Mouse (Mus musculus) cerebellum, postnatal 14 days (tissue): ENCODE data around the gene Fam169b.

Experiments
- DNase-seq, 2 experiments: peaks; one replicate each; pipeline ENCODE4 v3.0.0; 2021; ENCODE audit warnings: mixed read lengths in 2 of 2

The Fam169b gene

DNA sequence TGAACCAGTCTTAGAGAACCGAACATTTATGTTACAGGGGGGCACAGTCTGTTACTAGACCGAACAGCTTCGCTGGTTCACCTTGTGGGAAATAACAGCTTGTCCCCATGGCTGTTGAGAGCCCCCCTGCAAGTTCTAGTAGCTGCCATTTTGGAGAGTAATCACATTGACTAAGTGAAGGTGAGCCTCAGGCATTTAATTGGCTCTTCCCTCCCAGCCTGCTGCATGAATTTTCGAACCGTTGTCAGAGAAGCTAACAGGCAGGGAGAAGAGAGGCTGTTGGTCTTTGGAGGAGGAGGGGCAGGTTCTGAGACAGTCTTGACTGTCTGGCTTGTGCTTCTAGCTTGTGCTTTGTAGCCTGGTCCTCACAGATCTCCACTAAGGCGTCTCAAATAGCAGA, 45.3 kb downstream of the Fam169b start:
- peak in 1 of 2 experiments; percentile 24 for DNase-seq

- DNase-seq, result no peak
Observed at GRCm38 (mm10) chr7:68320078-68320810, 46.6 kb downstream of the Fam169b start.

GRCm38 (mm10) chr7:68323051-68323450, 49.4 kb downstream of the Fam169b start:
- no peak for DNase-seq

- no peak for DNase-seq
Observed at GRCm38 (mm10) chr7:68326190-68326722, 52.6 kb downstream of the Fam169b start.

DNA sequence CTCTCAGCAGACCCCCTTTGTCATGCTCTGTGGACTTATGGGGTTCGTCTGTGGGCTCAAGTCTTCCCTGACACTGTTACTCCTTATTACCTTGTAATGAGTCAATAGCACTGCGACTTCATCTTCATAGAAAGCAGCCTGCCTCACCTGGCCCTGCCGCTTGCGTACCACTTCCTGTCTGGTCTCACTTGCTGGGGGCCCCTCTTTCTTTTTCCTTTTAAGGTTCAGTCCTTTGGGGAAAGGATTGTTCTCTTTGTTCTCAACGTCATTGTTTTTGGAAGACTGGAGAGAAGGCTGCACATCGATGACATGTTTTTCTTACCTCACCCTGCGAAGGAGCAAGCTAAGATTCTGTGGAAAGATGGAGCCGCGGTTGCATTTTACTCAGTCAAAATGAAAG, 55.4 kb downstream of the Fam169b start:
- no peak for DNase-seq

DNA sequence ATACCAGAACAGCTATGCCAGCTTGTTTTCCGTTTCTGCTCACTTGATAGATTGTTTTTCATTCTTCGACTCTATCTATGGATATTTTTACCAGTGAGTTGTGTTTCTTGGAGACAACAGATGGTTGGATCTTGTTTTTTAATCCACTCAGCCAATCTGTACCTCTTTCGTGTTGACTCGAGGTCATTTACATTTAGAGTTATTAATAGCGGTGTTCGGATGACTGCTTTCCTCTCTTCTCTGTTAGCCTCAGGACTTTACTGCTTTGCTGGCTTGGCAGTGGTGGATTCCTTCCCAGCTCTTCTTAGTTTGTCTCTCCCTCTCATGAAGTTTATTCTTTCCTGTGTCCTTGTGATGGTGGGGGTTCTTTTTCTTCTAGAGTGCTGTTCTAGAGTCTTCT, 59.2 kb downstream of the Fam169b start:
- DNase-seq, result no peak

DNA sequence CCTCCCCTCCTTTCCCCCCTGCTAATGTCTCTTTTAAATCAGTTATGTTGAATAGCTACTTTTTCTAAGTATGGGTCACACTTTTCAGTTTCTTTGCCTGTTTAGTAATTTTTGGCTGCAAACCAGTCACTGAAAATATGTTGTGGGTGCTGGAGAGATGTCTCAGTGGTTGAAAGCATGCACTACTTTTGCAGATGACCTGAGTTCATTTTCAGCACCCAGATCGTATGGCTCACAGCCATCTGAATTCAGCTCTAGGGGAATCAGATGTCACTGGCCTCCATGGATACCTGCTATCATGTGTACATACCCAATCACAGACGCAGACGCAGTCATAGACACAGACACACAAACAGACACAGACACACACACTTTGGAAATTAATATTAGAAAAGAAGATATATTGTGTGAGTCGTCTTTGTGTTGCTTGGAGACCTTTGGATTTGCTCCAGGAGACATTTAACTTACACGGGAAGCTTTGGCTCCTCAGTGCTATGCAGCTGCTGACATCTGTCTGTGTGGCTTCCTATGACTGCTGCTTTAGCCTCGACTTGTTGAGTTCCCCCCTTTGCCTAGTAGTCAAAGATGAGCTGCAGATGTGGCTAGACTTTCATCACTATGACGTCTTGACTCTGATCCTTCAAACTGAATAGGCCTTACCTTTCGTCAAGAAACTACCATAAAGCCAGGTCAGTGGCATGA, 63.6 kb downstream of the Fam169b start:
- DNase-seq, result no peak

DNA sequence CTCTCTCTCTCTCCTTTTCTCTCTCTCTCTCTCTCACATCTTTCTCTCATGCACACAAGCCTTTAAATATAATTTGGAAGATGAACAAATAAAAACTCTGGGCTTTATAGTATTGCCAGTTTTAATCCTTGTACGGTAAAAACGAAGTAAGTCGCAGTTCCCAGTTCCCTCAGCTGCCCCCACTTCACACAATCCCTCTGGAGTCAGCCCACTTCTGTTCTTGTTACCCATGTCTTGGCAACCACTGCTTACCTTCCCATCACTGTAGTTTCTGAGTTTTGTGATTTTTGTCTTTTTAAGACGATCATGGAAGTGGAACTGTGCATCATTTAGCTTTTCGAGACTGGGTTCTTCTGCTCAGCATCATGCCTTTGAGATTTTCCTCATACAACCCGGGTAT, 65.0 kb downstream of the Fam169b start:
- DNase-seq, result no peak

DNA sequence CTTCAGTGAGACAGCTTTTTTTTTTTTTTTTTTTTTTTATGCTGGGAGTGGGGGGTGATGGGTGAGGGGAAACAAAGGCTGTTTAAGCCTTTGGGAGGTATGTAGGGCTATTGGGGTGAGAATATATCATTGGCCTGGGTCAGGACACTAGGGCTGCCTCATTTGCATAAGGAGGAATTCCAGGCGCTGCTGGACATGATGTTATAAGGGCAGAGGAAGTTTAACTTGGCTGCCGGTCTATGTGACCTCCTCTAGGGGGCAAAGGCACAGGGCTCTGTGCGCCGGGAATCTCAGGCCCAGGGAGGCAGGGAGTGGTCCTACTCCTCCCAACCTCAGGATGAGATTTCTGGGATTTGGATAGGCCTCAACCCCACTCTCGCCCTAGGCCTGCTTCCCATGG, 70.9 kb downstream of the Fam169b start:
- no peak for DNase-seq

GRCm38 (mm10) chr7:68345963-68346362, 72.3 kb downstream of the Fam169b start:
- DNase-seq, result no peak

DNA sequence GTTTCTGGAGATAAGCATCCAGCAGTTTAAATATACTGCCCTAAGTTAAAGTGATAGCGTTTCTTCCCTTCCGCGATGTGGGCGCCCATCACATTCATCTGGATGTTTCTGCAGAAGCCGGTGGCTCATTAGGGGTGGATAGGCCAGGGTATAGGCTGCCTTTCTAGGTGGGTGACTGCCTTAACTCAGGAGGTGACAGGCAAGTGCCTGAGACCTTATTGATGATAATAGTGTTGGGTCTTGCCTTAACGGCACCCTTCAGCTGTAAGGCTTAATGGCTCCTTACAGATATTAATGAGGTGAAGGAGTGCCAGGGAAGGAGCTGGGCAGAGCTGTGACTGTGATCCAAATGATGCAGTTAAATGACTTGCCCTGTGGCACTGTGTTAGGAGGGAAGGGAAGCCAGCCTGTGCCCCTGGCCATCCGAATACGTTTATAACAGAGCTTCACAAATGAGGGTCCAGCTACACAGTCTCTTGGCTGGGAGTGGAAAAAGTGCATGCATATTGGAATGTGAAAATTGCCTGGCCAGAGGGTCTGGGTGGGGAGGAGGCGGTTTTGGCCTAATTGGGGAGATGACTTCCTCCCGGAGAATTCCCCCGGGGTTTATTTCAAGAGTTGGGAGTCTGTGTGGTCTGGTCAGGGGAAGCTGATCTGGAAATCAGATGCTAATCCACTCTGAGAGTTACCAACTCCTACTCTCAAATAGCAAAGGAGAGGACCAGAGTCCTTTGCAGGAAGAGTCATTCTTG, 81.9 kb downstream of the Fam169b start:
- no peak for DNase-seq

DNA sequence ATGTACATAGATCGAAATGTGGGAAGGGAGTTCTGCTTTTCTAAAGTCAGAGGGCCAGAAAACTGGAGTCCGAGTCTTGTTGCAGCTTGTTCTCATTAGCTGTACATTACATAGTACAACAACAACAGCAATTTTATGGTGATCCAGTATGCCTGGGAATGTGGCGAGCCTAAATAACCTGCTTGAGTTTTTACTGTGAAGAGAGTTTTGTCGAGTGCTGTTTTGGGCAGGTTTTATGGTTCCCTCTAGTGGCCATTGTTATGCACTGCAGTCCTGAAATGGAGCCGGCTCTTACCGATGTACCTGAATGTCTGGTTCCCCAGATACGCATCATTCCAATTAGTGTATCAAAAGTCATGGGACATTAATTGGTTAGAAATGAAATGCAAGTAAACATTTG, 83.8 kb downstream of the Fam169b start:
- DNase-seq, result peak; percentile 73 to 82

DNA sequence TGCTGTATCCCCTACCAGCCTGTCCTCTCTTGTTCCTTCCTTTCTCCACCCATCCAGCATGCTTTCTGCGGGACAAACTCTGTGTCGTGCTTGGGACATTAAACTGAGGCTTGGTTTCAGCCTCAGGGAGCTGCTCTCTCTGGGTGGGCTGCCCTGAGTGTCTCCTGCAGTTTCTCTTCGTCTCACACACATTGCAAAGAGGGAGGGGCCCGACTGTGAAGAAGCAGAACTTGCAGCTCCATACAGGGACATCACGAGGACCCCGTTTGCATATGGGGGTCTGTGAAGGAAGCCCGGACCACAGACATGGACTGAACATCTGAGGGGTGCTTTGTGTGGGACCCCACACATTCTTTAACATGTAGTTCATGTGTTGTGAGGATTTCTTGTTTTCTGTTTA, 89.0 kb downstream of the Fam169b start:
- no peak for DNase-seq

GRCm38 (mm10) chr7:68365711-68366110, 92.1 kb downstream of the Fam169b start:
- DNase-seq, result peak; percentile 83 to 88

DNA sequence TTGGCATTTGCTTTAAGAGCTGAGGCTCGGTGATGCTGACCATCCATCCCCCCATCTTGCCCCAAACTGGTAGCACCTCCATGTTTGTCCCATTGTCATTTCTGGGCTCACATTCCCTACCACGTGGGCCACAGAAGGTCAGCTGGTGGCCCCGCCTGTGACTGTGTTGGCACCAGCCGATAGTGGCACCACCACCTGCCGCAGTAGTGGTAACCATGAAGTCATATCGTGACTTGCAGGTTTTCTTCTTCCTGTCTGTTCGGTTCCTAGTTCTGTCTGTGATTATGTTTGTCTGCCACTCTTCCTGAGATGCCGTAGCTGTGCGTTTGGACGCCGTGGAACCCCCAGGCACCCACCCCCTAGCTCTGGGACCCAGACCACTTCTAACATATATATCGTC, 95.3 kb downstream of the Fam169b start:
- no peak for DNase-seq

- DNase-seq, result peak; percentile 88 to 91
Observed at GRCm38 (mm10) chr7:68369694-68370093, 96.1 kb downstream of the Fam169b start.

GRCm38 (mm10) chr7:68374109-68374857, 100.6 kb downstream of the Fam169b start:
- peak; percentile 85 to 87 for DNase-seq

GRCm38 (mm10) chr7:68382187-68382586, 108.5 kb downstream of the Fam169b start:
- DNase-seq, result no peak

DNA sequence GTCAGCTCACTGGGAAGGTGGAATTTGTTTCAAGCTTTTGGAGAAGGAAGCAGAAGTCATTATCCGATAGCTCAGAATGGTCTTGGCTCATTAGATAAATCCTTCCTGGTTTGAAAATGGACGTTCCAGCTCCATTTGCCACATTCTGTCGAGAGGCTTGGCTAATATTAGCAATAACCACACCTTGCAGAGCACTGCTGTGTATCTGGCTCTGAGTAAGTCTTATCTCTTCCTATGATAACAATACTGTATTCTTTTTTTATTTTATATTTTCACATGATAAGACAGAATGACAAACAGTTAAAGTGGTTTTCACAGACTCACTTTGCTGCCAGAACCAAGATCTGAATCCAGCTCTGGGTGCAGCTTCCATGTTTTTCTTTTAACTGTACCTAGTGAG, 113.1 kb downstream of the Fam169b start:
- no peak for DNase-seq

DNA sequence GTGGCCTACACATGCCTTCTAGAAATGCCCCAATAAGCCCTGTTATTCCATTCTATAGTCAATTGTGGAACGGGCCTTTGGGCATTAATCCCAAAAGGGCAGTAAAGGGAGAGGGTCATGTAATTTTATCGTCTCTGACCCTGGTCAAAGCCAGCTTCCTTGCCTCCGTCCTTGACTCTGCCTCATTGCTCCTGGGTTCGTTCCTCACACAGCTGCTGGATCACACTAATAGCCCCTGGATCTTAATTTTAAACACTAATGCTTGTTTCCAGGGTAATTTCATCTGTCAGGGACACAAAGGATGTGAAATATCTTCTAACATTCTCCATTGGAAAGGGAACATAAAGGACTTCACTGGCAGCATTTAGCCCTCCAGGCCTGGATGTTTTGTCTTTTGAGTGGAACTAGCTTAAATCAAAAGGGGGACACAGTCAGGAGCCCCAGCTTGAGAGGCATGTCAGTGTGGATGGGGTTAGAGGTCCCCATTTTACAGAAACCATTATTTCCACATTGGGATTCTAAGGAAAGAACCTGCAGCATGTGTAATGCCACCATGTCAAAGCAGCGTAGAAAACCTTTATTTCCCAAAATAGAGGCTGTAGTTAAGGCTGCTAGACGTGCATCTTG, 122.2 kb downstream of the Fam169b start:
- DNase-seq, result no peak

- no peak for DNase-seq
Observed at GRCm38 (mm10) chr7:68400516-68400915, 126.9 kb downstream of the Fam169b start.

DNA sequence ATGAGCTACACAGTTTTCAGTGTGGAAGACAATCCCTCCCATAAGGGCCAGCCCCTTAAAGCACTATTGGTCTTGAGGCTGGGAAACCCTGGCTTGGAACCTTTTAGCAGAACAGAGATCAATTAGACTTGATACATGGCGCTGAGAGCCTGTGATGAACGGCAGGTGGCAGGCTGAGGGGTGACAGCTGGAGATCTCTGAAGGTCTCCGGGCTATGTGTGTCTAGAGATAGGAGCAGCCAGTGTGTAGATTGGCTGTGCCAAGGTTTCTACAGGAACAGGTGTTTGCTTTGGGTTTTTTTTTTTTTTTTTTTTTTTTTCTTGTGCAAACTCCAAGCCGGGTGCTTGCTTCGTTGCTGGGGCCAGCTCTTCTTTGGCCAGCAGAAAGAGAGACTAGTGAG, 135.0 kb downstream of the Fam169b start:
- peak; percentile 42 to 56 for DNase-seq
